Mouse (Mus musculus) forebrain, embryonic 13.5 days (tissue): ENCODE measurements around the gene Psmd13. TPM values are rescaled to one million over a fixed set of nuclear protein-coding genes. Genes with fewer than 3 reads are reported as not detected.

ENCODE experiments used
- ATAC-seq: fragments of 200-750 bp; cut with Nextera tagmentation; 2 replicates; pipeline ENCODE4 v1.8.0; 2017
- H3K27ac ChIP-seq: fragments of 300-500 bp; sonication (generic); 2 replicates; pipeline ENCODE4 v1.5.1; 2015; ENCODE audit warnings: inconsistent platforms, mild to moderate bottlenecking, moderate library complexity
- H3K27me3 ChIP-seq: fragments of 300-500 bp; sonication (generic); 2 replicates; pipeline ENCODE4 v1.6.1; 2015; ENCODE audit warnings: mild to moderate bottlenecking, inconsistent platforms
- H3K36me3 ChIP-seq: fragments of 300-500 bp; sonication (generic); 2 replicates; pipeline ENCODE4 v1.6.1; 2015; ENCODE audit warnings: mild to moderate bottlenecking, inconsistent platforms; ENCODE audit not compliant: poor library complexity, severe bottlenecking
- H3K4me1 ChIP-seq: fragments of 300-500 bp; sonication (generic); 2 replicates; pipeline ENCODE4 v1.6.1; 2015; ENCODE audit warnings: inconsistent platforms
- H3K4me2 ChIP-seq: fragments of 300-500 bp; sonication (generic); 2 replicates; pipeline ENCODE4 v1.6.1; 2015; ENCODE audit warnings: inconsistent platforms, mild to moderate bottlenecking, moderate library complexity
- H3K4me3 ChIP-seq: fragments of 300-500 bp; sonication (generic); 2 replicates; pipeline ENCODE4 v1.5.1; 2015; ENCODE audit warnings: mild to moderate bottlenecking, inconsistent platforms
- H3K9ac ChIP-seq: fragments of 300-500 bp; sonication (generic); 2 replicates; pipeline ENCODE4 v1.6.1; 2015; ENCODE audit warnings: mild to moderate bottlenecking, inconsistent platforms
- H3K9me3 ChIP-seq: fragments of 300-500 bp; sonication (generic); replicated peaks from 2 replicates; pipeline ENCODE4 v1.6.1; 2016; ENCODE audit warnings: inconsistent platforms
- WGBS: fragments of 180-500 bp; shearing (Covaris S2); methylation state at CpG from one replicate; pipeline ENCODE4 v1.1.7; 2015; 5-methylcytosine and 5-hydroxymethylcytosine counted together
- polyA plus RNA-seq: library from polyadenylated mRNA; unstranded; fragments of >200 nt; fragmentation: Nextera tagmentation; extraction: Ambion mirVana; gene quantifications from 2 replicates; pipeline ENCODE4 v1.2.1, GENCODE M21; 2015

The Psmd13 gene
- polyA plus RNA-seq, 1 experiment from 2014 or later: 310 TPM

DNA sequence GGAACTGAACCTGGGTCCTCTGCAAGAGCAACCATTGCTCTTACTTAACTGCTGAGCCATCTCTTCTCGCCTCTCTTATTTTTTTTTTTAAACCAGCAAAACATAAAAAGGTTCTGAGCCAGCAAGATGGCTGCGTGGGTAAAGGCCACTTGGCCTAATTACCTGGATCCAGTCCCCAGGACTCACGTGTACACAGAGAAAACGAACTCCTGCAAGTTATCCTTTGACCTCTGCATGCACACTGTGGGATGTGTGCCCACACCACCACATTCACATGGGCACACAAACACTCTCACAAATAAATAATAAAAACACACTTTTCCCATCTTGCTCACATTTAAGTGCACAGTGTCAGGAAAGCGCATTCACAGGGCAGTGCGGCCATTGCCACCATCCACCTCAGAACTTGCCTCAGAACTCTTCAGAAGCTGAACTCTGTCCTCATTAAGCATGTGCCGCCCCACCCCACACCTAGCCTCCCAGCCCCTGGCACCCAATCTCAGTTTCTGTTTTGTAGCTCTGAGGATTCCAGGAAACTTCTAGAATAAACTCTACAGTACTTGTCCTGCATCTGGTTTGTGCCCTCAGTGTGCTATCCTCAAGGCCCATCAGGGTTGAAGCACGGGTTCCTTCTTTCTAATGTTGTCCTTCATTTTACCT is 32.4 kb downstream of the Psmd13 start:
- WGBS: 85% methylated on average over 8 of the region's 8 CpGs
- no peaks in the 10 kb centered on the region for H3K9me3 ChIP-seq
- H3K4me2 ChIP-seq: no peak overlapping the region
- H3K4me3 ChIP-seq: no peak overlapping the region
- H3K36me3 ChIP-seq: no peaks in the 10 kb centered on the region
- ATAC-seq: no peak
- H3K27ac ChIP-seq: no peak overlapping the region
- peaks cover 10% of the 10 kb centered on the region for H3K27me3 ChIP-seq
- no peak overlapping the region for H3K9ac ChIP-seq
- no peaks in the 10 kb centered on the region for H3K4me1 ChIP-seq

DNA sequence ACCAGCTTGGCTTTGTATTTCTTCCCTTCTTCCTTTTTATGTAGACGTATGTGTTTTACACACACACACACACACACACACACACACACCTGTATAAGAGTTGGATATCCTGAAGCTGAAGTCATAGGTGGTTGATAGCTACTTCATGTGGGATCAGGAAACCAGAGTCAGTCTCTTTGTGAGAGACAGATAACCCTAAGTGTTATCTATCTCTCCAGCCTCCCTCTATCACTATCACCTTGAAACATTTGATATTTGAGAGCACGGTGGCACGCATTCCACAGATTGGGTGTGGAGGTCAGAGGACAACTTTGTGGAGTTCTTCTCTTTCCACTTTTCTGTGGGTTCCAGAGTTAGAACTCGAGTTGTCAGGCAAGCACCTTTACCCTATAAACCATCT is 38.1 kb downstream of the Psmd13 start:
- H3K9ac ChIP-seq: no peak overlapping the region
- WGBS: 83% methylated on average over 4 of the region's 4 CpGs
- H3K4me1 ChIP-seq: peaks cover 18% of the 10 kb centered on the region
- no peaks in the 10 kb centered on the region for H3K9me3 ChIP-seq
- peaks cover 68% of the 10 kb centered on the region for H3K27me3 ChIP-seq
- no peak overlapping the region for H3K4me3 ChIP-seq
- H3K36me3 ChIP-seq: no peaks in the 10 kb centered on the region
- H3K4me2 ChIP-seq: no peak overlapping the region
- no peak for ATAC-seq
- no peak overlapping the region for H3K27ac ChIP-seq

DNA sequence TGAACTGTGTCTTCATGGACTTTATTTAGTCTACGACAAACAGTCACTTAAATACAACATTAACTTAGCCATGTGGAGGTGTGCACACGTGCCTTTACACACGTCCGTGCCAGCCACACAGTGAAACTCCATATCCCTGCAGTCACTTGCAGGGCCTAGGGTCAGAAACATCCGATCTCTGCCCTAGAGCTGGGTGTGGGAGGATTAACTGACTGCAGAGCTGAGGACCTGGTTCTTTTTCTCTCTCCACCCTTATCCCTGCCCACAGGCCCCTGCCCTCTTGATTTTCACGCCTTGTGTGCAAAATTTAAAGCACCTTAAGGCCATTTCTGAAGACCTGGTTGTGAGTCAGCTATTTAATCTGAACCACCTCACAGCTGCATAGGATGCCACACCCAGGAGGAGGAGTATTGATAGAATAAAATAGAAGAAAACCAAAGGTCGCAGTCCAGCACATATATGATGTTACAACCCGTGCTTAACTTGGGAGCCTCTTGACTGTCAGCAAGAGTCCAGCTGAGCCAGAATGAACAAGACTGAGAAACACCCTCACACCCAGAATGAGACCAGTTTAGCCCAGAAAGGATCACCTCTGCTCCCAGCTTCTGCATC is 38.8 kb downstream of the Psmd13 start, which contains the start of gene Nlrp6:
TSS of gene Nlrp6 (plus strand) at position 485 of the 612 bp plus-strand sequence.
- no peak for ATAC-seq
- Histone ChIP-seq H3K27ac (no peak within 1 kb of the TSS), H3K9ac (no peak within 1 kb of the TSS), H3K27me3 (peaks cover 74% of the 10 kb centered on the region), H3K4me1 (peaks cover 18% of the 10 kb centered on the region), H3K9me3 (no peaks in the 10 kb centered on the region), H3K4me3 (no peak within 1 kb of the TSS), H3K36me3 (no peaks in the 10 kb centered on the region), H3K4me2 (no peak within 1 kb of the TSS)
- WGBS: 73% methylated on average over 8 of the region's 8 CpGs

DNA sequence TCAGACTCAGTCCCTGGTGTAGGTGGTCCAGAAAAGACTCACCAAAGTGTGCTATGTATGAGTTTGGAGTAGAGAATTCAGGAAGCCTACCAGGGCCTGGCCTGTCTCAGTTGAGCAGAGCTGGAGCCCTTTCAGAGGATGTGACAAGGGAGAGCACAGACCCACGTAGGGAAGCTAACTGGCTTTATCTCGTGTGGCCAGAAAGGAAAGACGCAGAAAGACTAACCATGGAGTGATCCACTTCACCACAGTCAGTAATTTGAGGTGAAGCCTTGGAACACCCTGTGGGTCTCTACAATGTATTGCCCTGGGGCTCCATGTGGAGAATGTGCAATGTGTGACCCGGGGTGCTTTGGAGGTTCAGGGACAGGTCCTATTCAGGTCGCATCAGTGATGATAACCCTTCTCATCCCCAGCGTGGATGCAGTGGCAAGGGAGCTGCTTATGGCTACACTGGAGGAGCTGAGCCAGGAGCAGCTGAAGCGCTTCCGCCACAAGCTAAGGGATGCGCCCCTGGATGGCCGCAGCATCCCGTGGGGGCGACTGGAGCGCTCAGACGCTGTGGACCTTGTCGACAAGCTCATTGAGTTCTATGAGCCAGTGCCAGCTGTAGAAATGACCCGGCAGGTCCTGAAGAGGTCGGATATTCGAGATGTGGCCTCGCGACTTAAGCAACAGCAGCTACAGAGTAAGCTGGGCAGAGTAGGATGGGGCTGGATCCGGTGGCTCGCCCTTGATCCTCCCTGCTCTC is 39.6 kb downstream of the Psmd13 start:
- 32% methylated on average over 22 of the region's 22 CpGs for WGBS
- Histone ChIP-seq H3K4me2 (no peak overlapping the region), H3K4me3 (0 out of 2 replicates have a peak overlapping the region, but pooled peaks have one; percentile 45), H3K9me3 (no peaks in the 10 kb centered on the region), H3K27ac (no peak overlapping the region), H3K27me3 (peaks cover 74% of the 10 kb centered on the region), H3K4me1 (peaks cover 18% of the 10 kb centered on the region), H3K9ac (no peak overlapping the region), H3K36me3 (no peaks in the 10 kb centered on the region)
- no peak for ATAC-seq

DNA sequence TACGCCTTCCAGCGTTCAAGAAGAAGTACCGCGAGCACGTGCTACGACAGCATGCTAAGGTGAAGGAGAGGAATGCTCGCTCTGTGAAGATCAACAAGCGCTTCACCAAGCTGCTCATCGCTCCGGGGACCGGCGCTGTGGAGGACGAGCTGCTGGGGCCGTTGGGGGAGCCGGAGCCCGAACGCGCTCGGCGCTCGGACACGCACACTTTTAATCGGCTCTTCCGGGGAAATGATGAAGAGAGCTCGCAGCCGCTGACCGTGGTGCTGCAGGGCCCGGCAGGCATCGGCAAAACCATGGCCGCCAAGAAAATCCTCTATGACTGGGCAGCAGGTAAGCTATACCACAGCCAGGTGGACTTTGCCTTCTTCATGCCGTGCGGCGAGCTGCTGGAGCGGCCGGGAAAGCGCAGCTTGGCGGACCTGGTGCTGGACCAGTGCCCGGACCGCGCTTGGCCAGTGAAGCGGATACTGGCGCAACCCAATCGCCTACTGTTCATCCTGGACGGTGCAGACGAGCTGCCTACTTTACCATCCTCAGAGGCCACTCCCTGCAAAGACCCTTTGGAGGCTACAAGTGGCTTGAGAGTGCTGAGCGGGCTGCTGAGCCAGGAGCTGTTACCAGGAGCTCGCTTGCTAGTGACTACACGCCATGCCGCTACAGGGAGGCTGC is 40.8 kb downstream of the Psmd13 start:
- Histone ChIP-seq H3K4me3 (peak overlapping the region; percentile 45), H3K9ac (peak overlapping the region; percentile 57), H3K4me2 (peak overlapping the region; percentile 90), H3K9me3 (no peaks in the 10 kb centered on the region), H3K27me3 (peaks cover 74% of the 10 kb centered on the region), H3K4me1 (peaks cover 18% of the 10 kb centered on the region), H3K27ac (no peak overlapping the region), H3K36me3 (no peaks in the 10 kb centered on the region)
- under 1% methylated on average over 49 of the region's 49 CpGs for WGBS
- ATAC-seq: peak; percentile 69; the same call in 1 of the 2 replicates

DNA sequence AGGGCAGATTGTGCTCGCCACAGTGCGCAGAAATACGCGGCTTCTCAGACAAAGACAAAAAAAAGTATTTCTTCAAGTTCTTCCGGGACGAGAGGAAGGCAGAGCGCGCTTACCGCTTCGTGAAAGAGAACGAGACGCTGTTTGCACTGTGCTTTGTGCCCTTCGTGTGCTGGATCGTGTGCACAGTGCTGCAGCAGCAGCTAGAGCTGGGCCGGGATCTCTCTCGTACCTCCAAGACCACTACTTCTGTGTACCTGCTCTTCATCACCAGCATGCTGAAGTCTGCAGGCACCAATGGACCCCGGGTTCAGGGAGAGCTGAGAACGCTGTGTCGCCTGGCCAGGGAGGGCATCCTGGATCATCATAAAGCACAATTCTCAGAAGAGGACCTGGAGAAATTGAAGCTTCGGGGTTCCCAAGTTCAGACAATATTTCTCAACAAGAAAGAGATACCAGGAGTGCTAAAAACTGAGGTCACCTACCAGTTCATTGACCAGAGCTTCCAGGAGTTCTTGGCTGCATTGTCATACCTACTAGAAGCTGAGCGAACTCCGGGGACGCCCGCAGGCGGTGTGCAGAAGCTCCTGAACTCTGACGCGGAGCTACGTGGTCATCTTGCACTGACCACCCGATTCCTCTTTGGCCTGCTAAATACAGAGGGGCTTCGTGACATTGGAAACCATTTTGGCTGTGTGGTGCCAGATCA is 41.5 kb downstream of the Psmd13 start:
- H3K9ac ChIP-seq: peak overlapping the region; percentile 57
- no peaks in the 10 kb centered on the region for H3K9me3 ChIP-seq
- peak overlapping the region; percentile 90 for H3K4me2 ChIP-seq
- 23% methylated on average over 30 of the region's 30 CpGs for WGBS
- peaks cover 18% of the 10 kb centered on the region for H3K4me1 ChIP-seq
- ATAC-seq: no peak
- peaks cover 70% of the 10 kb centered on the region for H3K27me3 ChIP-seq
- H3K36me3 ChIP-seq: no peaks in the 10 kb centered on the region
- H3K27ac ChIP-seq: no peak overlapping the region
- H3K4me3 ChIP-seq: peak overlapping the region; percentile 45

DNA sequence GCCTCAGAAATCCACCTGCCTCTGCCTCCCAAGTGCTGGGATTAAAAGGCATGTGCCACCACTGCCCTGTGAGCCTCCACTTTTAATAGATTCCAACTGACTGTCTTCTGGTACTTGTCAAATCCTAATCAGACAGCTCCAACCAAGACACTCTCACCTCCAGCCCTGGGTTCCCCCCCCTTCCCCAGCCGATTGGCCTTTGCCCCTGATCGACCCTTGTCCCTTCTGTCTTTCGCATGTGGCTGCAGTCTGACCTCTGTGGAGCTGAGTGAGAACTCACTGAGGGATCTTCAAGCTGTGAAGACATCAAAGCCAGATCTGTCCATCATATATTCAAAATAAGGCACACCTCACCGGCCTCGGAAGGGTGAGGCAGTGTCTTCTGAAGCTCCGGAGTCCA is 45.4 kb downstream of the Psmd13 start:
- H3K4me2 ChIP-seq: no peak overlapping the region
- no peak for ATAC-seq
- H3K27me3 ChIP-seq: peaks cover 33% of the 10 kb centered on the region
- H3K4me1 ChIP-seq: peaks cover 15% of the 10 kb centered on the region
- 91% methylated on average over 6 of the region's 6 CpGs for WGBS
- no peak overlapping the region for H3K9ac ChIP-seq
- no peak overlapping the region for H3K4me3 ChIP-seq
- H3K9me3 ChIP-seq: no peaks in the 10 kb centered on the region
- no peaks in the 10 kb centered on the region for H3K36me3 ChIP-seq
- no peak overlapping the region for H3K27ac ChIP-seq

DNA sequence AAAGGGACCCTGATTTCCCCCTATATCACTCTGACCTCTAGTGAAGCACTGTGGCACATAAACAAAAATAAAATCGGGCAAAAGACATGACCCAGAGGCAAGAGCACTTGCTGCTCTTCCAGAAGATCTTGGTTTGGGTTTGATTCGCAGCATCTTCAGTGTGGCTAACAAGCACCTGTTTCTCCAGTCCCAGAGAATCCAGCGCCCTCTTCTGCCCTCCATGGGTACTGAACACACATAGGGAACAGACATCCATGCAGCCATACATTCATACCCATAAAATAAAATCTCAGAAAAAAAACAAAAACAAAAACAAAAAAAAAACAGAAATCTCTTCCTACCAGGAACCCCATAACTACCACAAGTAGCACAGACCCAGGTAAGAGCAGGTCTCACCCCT is 56.7 kb downstream of the Psmd13 start:
- WGBS: 46% methylated on average over 3 of the region's 3 CpGs
- no peak overlapping the region for H3K9ac ChIP-seq
- no peak for ATAC-seq
- no peak overlapping the region for H3K4me2 ChIP-seq
- H3K36me3 ChIP-seq: no peaks in the 10 kb centered on the region
- H3K9me3 ChIP-seq: no peaks in the 10 kb centered on the region
- H3K27me3 ChIP-seq: peaks cover 10% of the 10 kb centered on the region; the same call in 1 of the 2 replicates
- no peak overlapping the region for H3K4me3 ChIP-seq
- H3K27ac ChIP-seq: no peak overlapping the region
- peaks cover 25% of the 10 kb centered on the region for H3K4me1 ChIP-seq

DNA sequence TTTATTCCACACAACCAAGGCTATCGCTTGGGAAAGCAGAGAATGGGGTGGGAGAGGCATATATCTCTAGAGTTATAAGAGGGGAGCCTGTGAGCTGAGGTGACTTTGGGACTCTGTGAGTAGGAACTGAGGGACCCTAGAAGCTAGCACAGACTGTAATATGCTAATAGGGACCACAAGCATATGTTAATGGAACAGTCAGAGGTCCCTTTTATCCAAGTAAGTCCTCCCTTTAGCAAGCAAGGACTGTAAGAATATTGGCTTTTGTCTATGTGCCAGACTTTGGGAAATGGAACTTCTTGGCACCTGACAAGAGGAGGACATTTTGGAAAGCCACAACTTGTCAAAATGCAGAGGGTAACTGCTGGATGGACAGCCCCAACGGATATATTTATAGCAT is 57.1 kb downstream of the Psmd13 start:
- no peak overlapping the region for H3K4me3 ChIP-seq
- no peak overlapping the region for H3K27ac ChIP-seq
- ATAC-seq: no peak
- no peaks in the 10 kb centered on the region for H3K36me3 ChIP-seq
- H3K9ac ChIP-seq: no peak overlapping the region
- 21% methylated on average over 2 of the region's 2 CpGs for WGBS
- peaks cover 10% of the 10 kb centered on the region; the same call in 1 of the 2 replicates for H3K27me3 ChIP-seq
- no peak overlapping the region for H3K4me2 ChIP-seq
- H3K4me1 ChIP-seq: peaks cover 25% of the 10 kb centered on the region
- H3K9me3 ChIP-seq: no peaks in the 10 kb centered on the region

DNA sequence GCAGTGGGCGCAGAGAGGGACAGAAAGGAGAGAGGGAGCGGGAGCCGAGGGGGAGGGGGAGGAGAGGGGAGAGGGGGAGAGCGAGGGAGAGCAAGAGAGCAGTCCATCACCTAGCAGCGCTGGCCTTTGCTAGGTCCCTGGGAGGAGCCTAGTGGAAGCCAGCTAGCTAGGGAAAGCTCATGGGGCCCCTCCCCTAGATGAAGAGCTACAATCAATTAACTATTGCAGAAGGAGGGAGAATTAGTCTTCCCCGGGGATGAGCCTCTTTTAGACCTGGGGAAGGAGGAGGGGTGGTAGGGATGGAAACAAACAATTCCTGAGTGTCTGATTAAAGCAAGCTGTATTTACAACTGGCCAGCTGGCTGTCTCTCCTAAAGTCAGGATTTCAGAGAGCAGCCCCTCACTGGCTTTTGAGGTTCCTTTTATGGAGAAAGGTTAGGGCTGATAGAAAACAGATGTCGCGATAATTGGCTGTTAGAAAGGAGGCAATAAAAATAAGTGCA is 58.0 kb downstream of the Psmd13 start:
- Histone ChIP-seq H3K27ac (no peak overlapping the region), H3K36me3 (no peaks in the 10 kb centered on the region), H3K4me1 (peaks cover 25% of the 10 kb centered on the region), H3K27me3 (peaks cover 10% of the 10 kb centered on the region; the same call in 1 of the 2 replicates), H3K4me3 (no peak overlapping the region), H3K9ac (no peak overlapping the region), H3K9me3 (no peaks in the 10 kb centered on the region), H3K4me2 (no peak overlapping the region)
- no peak for ATAC-seq
- WGBS: 16% methylated on average over 7 of the region's 8 CpGs
